Mouse (Mus musculus) testis, adult 2 months (tissue): ENCODE results near the gene Fcho2.

Source experiments
- CTCF ChIP-seq: fragments of 200-500 bp; IDR thresholded peaks from 2 replicates; pipeline ENCODE4 v1.5.1; 2012; ENCODE audit warnings: low read depth, mild to moderate bottlenecking, inconsistent platforms, low read length, moderate library complexity; ENCODE audit not compliant: control insufficient read depth, insufficient read depth, insufficient replicate concordance
- POLR2A ChIP-seq: fragments of 200-500 bp; IDR thresholded peaks from 2 replicates; pipeline ENCODE4 v1.6.1; 2012; ENCODE audit warnings: low read depth, mild to moderate bottlenecking, inconsistent platforms, low read length, moderate library complexity; ENCODE audit not compliant: control insufficient read depth

GRCm38 (mm10) chr13:98705501-98705900, 109.7 kb downstream of the Fcho2 start:
- TF ChIP-seq CTCF: no peak
- TF ChIP-seq POLR2A: no peak
